Mouse (Mus musculus) lung, postnatal 0 days (tissue): ENCODE results near the gene Ggt5.

Source experiments
- CTCF ChIP-seq: IDR thresholded peaks from 2 replicates; pipeline ENCODE4 v1.5.1; 2016; ENCODE audit warnings: antibody characterized with exemption, mild to moderate bottlenecking
- EP300 ChIP-seq: IDR thresholded peaks from 2 replicates; pipeline ENCODE4 v1.6.1; 2016; ENCODE audit warnings: antibody characterized with exemption, mild to moderate bottlenecking, control low read depth

DNA sequence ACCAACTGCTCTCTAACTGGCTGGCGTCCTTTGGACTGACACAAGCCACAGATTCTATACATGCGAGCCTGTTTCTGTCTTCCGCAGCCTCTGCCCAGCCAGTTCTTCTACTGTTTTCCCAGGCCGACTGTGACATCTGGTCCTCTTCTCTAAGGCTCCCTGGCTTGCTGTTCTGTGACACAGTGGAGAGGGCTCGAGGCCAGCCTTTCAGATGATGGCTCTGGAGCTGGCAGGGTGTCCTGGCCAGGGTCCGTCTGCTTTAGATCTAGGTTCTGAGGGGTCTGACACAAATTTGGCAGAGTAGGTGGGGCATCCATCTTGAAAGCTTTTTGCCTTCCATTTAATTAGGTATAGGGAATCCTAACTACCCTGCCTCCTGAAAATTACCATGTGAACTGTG is 72.2 kb downstream of the Ggt5 start:
- TF ChIP-seq CTCF (no peak), EP300 (no peak)
